Mouse (Mus musculus) left cerebral cortex, postnatal 25 days (tissue): ENCODE results near the gene Cox8a. TPM values are rescaled to one million over a fixed set of nuclear protein-coding genes. Genes with fewer than 3 reads are reported as not detected.
A peak's percentile ranks its signal among the peaks of the same experiment; 100 is the strongest.

ENCODE experiments used
- DNase-seq, 2 experiments: peaks; one replicate each; pipeline ENCODE4 v3.0.0; 2022; ENCODE audit warnings: low spot score in 2 of 2, mixed read lengths in 1 of 2
- intact Hi-C: fragments of 180-260 bp; cut with DNase I; formaldehyde crosslinking; loops from one replicate; pipeline ENCODE4 v1.15.1; 2025
- total RNA-seq, 2 experiments: library from RNA; stranded (reverse); gene quantifications; 2 replicates each; pipeline ENCODE4 v1.2.3; 2021

The Cox8a gene
- total RNA-seq, 2 experiments from 2014 or later: 1,203 to 1,264 TPM

DNA sequence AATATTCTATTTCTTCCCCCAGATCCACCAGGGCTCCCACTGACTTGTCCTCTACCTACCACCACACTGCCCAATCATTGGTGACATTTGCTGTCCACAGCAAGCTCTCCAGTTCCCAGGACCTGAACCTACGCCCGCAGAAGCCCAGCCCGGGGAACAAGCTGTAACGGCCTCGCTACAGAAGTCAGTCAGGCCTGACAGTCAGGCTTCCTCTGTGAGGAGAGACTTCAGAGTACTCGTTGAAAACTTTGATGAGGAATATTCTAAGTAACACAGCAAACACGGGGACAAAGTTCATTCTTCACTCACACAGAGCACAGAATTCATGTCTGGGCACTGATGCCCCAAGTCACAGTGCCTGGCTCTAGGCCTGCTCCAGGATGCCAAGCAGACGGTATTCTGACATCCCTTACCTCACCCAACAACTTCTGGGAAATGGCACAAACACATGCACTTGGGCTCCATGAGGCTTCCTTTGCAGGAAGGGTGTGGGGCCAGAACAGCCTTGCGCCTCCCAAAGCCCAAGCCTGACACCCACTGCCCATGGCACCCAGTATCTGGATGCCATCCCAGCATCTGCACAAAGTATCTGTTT is 7.8 kb upstream of the Cox8a start:
- DNase-seq: no peak
- intact Hi-C loops: no loop called here

DNA sequence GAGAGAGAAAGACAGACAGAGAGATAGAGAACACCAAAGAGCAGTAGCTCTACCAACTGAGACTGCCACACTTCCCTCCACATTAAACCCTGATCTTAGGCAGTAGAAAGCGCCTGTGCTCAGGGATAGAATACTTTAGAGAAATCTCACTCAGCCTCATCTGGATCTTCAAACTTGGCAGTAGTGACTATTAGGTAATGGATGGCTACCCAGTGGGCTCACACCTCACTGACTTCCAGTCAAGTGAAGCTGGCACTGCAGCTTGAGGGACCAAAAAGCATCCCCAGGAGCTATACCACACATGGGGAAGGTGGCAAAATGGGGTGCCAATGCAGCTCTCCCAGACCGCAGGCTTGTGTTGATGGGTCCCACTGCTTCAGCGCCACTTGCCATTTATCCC is 6.8 kb upstream of the Cox8a start:
- intact Hi-C loops: no loop called here

DNA sequence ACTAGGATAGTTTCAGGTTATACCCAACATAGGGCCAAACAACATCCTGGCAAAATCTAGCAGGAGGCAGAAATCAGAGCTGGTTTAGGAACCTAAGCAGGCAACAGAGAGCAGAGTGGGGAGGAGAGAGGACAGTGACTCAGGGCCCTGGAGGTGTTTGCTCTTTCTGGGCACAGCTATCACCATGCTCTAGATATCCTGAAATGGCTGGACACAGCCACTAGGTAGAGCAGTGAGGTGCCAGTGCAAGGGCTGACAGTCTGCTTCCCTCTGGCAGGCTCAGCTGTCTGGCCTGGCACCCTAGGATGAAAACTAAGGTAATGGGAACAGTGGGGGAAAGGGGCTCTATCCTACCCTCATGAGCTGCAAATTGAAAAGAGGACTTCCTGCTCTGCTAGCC is 6.1 kb upstream of the Cox8a start:
- no peak for DNase-seq
- intact Hi-C loops: no loop called here

More for the DNA sequence above, 6.8 kb upstream of the Cox8a start:
- DNase-seq: no peak

DNA sequence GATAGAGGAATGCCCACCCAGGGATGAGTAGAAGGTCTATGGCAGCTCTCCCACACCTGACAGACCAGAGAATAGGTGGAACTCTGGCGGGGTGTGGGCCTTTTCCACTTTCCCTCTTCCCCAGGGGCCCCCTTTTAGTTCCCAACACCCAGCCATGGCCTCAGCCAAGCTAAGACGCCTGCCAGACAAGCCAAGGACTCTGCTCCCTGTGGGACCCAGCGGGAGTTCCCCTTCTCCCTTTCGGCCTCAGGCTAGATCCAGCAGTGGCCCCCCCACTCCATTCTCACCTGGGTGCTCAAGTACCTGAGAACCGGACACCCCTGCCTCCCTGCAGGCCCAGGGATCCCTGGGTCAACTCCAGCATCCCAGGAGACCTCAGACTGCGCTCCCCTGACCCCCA is 4.8 kb upstream of the Cox8a start:
- no peak for DNase-seq
- intact Hi-C loops: no loop called here

DNA sequence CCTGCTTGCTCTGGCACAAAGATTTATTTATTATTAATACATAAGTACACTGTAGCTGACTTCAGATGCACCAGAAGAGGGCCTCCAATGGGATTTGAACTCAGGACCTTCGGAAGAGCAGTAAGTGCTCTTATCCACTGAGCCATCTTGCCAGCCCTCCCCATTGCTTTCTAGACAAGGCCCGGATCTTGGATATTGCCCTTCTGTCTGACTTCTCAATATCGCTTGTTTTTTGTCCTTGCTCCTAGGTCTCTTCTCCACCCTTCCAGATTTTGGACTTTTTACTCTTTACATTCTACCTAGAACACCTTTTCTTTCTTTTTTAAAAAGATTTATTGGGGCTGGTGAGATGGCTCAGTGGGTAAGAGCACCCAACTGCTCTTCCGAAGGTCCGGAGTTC is 1.3 kb upstream of the Cox8a start:
- intact Hi-C loops: no loop called here
- DNase-seq: no peak

DNA sequence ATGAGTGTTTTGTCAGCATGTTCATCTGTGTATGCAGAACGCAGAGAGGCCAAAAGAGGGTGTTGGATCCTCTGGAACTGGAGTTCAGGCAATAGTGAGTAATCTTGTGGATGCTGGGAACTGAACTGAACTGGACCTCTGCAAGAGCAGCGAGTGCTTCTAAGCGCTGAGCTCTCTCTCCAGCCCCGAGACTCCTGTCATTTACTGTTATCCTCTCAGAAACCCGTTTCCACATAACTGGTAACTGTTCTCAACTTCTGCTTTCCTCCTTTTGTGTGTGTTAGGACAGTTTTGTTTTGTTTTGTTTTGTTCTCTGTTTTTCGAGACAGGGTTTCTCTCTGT is 481 bp upstream of the Cox8a start:
- DNase-seq: no peak
- intact Hi-C loops: no loop called here

DNA sequence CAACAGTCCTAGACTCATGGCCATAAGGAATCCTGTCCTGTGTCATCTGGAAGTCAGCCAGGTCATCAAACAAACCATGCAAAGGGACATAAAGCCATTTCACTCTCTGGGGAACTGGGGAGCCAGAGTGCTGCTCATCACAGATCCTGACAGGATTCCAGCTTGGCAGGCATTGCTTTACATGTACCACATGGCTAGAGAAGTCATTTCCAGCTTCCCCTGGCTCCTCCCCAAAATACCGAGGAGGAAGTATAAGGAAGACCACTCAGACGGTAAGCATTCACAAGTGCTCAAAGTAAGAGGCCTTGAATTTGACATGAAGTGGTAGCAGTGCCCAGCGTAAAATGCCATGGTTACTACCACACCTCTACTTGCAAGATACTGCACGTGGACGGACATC is 2.9 kb downstream of the Cox8a start:
- DNase-seq: peak in 1 of 2 experiments; percentile 22
- intact Hi-C loops: no loop called here

DNA sequence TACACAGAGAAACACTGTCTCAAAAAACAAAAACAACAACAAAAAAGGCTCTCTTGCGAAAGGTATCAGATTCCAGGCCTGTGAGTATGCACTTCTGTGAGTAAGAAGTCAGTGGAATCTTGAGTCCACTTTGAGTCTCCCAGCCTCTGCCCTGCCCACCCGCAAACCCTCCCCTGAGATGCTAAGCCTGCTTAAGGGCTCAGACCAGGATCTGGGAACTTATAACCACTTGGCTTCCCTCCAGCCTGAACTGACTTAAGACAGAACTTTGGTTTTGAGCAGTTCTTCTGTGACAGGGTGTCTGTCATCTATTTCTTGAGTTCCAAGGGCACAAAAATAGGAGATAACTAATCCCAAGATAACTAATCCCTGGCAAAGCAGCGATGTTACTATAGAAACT is 4.4 kb downstream of the Cox8a start:
- intact Hi-C loops: no loop called here
- DNase-seq: no peak

DNA sequence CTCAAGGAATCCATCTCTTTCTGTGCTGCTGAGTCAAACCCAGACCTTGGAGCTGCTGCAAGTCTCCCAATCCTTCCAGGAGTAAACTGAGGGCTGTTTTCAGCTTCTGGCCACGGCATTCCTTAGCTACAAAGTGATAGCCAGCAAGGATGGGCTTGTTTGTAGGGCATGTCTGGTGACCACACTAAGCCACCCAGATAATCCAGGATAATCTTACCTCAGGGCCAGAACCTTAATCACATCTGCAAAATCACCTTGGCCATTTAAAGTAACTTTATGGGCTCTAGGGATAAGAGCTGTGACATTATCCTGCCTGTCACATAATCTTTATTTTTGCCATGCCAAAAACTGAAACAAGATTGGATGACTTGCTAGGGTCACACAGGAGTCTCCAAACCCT is 5.2 kb downstream of the Cox8a start:
- DNase-seq: no peak
- intact Hi-C loops: no loop called here

DNA sequence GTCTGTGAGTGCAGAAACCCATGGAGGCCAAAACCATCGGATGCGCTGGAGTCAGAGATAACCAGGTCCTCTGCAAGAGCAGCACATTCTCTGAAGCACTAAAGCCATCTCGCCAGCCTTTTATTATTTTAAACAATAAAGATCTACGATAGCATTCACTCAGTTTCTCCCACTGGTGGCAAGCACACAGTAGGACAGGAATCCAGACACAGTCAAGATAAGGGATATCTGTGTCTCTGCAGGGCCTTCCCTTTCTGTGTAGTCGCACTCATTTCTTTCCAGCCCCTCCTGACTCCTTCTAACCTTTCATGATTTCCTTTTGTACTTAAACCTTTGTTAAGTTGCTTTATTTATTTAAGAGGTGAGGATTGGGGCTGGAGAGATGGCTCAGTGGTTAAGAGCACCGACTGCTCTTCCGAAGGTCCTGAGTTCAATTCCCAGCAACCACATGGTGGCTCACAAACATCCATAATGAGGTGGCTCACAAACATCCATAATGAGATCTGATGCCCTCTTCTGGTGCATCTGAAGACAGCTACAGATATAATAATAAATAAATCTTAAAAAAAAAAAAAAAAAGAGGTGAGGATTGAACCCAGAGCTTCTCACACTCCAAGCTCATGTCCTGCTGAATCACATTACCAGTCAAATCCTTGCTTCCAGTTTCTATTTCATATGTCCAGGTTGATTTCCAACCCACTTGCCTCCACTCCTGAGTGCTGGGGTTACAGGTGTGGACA is 7.3 kb downstream of the Cox8a start:
- intact Hi-C loops: no loop called here
- no peak for DNase-seq

DNA sequence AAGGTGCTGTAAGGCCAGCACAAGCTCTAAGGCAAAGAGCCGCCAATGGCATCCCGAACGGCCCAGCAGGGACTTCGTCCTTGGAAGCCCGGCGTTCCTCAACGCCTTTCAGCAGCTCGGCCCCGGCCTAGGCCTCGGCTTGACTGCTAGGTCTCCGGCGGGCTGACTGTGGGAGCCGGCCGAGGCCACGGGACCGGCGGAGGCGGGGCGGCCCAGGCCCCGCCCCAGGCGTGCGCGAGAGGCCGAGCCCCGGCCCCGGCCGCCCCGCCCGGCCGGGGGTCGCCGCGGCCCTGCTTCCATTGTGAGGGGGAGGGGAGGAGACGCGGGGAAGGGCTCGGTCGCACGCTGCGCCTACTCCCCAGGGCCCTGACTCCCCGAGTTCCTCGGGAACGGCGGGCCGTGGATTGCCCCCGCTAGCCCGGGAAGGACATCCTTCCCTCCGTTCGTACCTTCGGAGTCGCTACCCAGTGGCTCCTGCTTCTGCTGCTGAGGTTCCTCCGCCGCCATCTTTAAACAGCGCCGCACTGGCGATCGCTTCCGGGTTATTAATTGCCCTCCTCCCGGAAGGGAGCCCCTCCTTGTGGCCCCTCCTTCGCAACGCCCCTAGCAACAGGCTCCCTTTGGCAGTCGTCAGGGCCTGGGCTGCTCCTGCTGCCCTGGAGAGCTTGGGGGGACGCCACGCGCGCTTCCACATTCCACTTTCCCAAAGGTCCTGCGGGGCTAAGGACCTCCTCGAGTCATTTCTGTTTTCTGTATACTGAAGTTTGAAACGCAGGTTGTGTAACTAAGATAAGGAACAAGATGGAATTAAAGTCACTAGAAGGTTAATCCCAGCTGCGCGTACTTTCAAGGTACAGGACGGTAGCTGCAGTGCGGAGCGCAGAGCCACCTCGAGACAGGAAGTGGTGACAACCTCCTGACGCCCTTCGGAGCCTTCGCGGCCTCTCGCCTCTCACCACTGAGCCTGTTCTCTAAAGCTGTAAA is 11.4 kb downstream of the Cox8a start, which contains the start of gene Otub1:
Gene Otub1, minus strand, starts transcription at position 564 of the 984 bp plus-strand sequence.
- peak; percentile 92 to 96 for DNase-seq
- intact Hi-C loops: no loop called here

DNA sequence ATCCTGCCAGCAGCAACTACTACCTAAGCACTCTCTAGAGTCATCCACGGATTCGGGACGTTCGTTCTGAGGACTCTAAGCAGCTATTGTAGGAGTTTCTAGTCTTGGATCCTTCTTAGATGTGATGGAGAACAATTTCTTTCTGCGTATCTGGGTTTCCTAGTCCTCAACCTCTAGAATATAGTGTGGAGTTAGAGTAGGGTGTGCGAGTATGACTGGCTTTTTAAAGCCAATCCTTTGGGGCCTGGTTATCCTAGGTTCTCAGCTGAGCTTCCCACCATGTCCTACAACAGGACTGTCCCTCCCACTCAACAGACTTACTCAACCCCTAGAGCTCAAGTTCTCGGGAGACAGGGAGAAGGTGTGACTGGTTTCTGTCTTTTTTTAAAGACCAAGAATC is 12.1 kb downstream of the Cox8a start:
- no peak for DNase-seq
- intact Hi-C loops: no loop called here

DNA sequence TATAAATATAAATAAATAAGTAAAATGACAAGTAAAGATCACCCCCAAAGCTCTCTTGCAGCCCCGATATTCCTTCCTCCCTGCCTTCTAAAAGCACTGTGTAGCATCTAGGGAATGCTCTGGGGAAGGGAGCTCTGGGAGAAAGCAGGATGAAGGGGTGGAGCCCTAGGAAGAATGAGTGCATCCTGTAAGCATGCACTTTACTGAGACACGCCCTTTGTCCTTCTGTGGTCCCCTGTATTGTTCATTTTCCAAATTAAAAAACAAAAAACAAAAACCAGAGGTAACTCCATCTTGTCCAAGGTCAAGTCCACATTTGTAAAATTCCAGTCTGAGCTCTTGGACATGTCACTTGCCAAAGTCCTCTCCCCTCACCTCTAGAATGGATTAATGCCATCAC is 12.5 kb downstream of the Cox8a start:
- DNase-seq: no peak
- intact Hi-C loops: no loop called here

DNA sequence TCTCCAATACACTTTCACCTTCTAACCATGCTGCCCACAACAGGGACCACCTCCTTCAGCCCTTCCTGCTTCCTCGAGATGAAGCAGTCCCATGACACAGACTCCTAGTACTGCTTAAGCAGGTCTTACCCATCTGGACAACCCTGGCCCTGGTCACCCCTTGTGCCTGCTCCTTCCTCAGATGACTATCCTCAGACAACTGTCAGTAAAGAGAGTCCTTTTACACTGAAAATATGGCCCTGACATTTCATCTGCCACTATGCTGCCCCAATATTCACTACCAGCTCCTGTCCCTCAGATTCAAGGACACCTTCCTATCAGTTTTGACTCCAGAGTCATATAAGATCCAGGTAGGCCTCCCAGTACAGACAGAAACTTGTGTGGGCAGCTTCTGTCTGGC is 17.0 kb downstream of the Cox8a start:
- intact Hi-C loops: no loop called here
- DNase-seq: no peak

DNA sequence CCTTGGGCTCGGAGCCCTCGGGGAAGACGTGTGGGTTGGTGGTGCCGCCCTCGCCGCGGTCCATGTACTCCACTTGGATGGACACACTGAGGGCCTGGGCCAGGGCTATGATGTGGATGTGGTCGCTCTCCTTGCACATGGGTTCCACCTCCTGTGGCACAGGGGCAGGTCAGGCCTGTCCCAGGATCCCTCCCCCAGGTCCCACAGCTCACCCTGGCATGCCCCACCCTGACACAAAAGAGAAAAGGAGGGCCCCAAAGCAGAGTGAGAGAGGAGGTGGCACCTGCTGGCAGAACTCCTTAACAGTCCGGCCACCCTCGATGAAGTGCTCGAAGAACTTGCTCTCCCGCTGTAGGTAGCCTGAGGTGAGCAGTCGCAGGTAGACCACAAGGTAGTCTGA is 18.3 kb downstream of the Cox8a start:
- DNase-seq: no peak
- intact Hi-C loops: no loop called here

DNA sequence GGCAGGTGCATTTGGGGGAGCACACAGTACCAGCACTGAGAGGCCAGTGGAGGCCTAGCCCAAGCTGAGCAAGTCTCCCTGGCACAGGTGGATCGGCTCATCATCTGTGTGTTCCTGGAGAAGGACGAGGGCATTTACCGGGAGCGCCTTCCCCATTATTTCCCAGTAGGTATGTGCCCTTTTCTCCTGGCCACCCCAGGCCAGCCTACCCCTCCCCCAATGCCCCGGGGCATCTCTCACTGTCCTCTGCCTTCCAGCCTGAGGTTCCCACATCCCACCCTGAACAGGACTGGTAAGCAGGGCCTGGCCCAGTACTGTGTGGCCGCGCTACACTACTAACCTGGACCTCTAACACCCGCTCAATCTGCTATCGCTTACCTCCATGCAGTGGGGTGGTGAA is 20.0 kb downstream of the Cox8a start:
- intact Hi-C loops: no loop called here
- no peak for DNase-seq

DNA sequence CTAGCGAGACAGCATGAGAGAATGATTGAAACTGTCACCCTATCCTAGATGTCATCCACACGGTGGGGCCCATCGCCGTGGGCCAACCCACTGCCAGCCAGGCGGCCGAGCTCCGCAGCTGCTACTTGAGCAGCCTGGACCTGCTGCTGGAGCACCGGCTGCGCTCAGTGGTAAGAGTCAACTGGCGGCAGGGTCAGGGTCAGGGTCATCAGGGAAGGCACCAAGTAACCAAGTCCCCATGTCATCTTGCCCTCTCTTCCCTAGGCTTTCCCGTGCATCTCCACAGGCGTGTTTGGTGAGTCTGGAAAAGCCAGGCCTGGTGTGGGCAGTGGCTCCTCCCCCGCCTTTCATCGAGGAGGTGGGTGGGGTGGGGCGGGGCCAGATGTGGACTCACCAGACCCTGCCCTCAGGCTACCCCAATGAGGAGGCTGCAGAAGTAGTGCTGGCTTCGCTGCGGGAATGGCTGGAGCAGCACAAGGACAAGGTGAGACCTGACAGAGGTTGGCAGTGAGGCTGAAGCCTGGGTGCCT is 20.6 kb downstream of the Cox8a start:
- no peak for DNase-seq
- intact Hi-C loops: loop anchor here (1.0 kb wide), 1 partner anchor 129 kb away; no protein-coding TSS in a partner anchor

DNA sequence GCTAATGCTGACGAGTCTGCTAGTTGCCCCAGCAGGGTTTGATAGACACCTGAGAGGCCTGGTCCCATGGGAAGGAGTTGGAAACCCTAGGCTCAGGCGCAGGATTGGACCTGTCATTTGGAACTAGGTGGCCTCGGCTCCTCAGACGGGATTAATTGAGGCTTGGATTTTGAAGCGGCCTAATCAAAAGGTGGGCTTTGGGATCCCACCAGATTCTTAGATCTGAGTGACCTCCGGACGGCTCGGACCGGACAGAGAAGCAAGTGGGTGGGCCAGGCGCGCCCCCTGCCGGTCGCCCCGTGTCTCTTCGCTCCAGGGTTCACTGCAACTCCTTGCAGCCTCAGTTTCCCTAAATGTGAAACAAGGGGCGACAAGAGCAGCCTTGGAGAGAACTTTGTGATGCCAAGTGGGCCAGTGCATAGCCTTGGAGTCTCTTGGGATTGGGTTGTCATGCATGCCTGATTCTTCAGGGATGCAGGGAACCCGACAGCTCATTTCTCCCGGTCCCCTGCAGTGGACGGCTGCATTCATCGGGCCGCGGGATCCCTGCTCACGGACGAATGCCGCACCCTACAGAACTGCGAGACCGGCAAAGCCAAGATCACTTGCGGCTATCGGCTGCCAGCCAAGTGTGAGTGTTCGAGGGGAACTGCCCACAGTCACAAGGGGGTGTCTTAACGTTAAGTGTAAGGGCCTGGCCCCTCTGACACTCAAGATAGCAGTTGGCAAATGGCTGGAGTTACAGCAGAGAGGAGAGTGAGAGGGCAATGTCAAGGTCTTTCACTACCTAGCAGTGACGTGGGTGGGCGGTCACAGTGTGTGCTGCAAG is 21.3 kb downstream of the Cox8a start:
- intact Hi-C loops: loop anchor here (1.0 kb wide), 1 partner anchor 128 kb away; no protein-coding TSS in a partner anchor
- peak; percentile 58 to 67 for DNase-seq

DNA sequence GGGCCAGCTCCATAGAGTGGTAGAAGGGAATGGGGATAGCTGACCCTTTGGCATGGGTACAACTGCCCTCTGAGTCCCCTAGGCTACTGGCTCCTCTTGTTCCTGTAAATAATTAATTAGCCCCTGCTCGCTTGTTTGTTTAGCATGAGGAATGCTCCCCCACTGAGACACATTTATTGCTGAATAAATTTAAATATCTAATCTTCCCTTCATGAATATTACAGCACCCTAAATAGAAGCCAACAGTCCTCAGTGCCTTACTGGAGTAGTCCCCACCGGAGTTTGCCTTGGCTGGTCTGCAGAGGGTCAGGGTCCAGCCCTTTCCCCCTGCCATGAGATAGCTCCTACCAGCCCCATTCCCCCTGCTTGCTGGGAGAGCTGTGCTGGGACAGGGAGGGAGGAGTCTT is 24.9 kb downstream of the Cox8a start:
- intact Hi-C loops: no loop called here
- no peak for DNase-seq
